Mouse (Mus musculus) ES-E14 (cell line): Measurements from ENCODE around the gene Gm42715. TPM values are rescaled to one million over a fixed set of nuclear protein-coding genes. Genes with fewer than 3 reads are reported as not detected.
"Not testable (repeated sequence)": the region's sequence is repeated elsewhere in the genome, so short reads cannot be mapped to it uniquely, and the experiment has no call there.

Experiments
- DNase-seq: peaks from one replicate; pipeline ENCODE4 v3.0.0-alpha.2; 2013; ENCODE audit warnings: low read depth, low spot score
- H3K27ac ChIP-seq: 2 replicates; pipeline ENCODE4 v1.5.1; 2012; ENCODE audit warnings: low read depth, mild to moderate bottlenecking, low read length, moderate library complexity, mixed read lengths; ENCODE audit not compliant: poor library complexity, insufficient read depth, severe bottlenecking
- H3K36me3 ChIP-seq: 2 replicates; pipeline ENCODE4 v1.6.1; 2012; ENCODE audit warnings: mild to moderate bottlenecking, low read length, moderate library complexity, mixed read lengths; ENCODE audit not compliant: control insufficient read depth, poor library complexity, insufficient read depth, severe bottlenecking
- H3K4me1 ChIP-seq, 2 experiments: fragments of 150-350 bp in 1 of 2; sonication (generic) in 1 of 2; 2 replicates each; pipeline ENCODE4 v1.6.1; 2012; ENCODE audit warnings: low read length in 2 of 2, mild to moderate bottlenecking in 1 of 2, mixed read lengths in 1 of 2; ENCODE audit not compliant: control insufficient read depth in 2 of 2, insufficient read depth in 2 of 2, poor library complexity in 1 of 2
- H3K4me3 ChIP-seq, 2 experiments: fragments of 150-350 bp in 1 of 2; sonication (generic) in 1 of 2; 2 replicates each; pipeline ENCODE4 v1.5.1; 2012; ENCODE audit warnings: low read length in 2 of 2, low read depth in 1 of 2, mild to moderate bottlenecking in 1 of 2, mixed read lengths in 1 of 2; ENCODE audit not compliant: insufficient read depth in 1 of 2, poor library complexity in 1 of 2, severe bottlenecking in 1 of 2
- H3K9ac ChIP-seq: 2 replicates; pipeline ENCODE4 v1.6.1; 2012; ENCODE audit warnings: low read depth, mild to moderate bottlenecking, low read length, mixed read lengths; ENCODE audit not compliant: poor library complexity, insufficient read depth, severe bottlenecking
- H3K9me3 ChIP-seq: fragments of 150-350 bp; sonication (generic); 2 replicates; pipeline ENCODE4 v1.6.1; 2012; ENCODE audit warnings: low read depth, mild to moderate bottlenecking, low read length; ENCODE audit not compliant: control insufficient read depth, insufficient read depth
- CHD2 ChIP-seq: IDR thresholded peaks from 2 replicates; pipeline ENCODE4 v1.6.1; 2014; ENCODE audit warnings: mild to moderate bottlenecking, low read depth, low read length, inconsistent platforms
- HCFC1 ChIP-seq: IDR thresholded peaks from 2 replicates; pipeline ENCODE4 v1.6.1; 2012; ENCODE audit warnings: low read length, inconsistent platforms, borderline replicate concordance; ENCODE audit not compliant: insufficient read depth
- MAFK ChIP-seq: IDR thresholded peaks from 2 replicates; pipeline ENCODE4 v1.6.1; 2014; ENCODE audit warnings: mild to moderate bottlenecking, low read depth, low read length, inconsistent platforms; ENCODE audit not compliant: insufficient read depth
- ZC3H11A ChIP-seq: IDR thresholded peaks from 2 replicates; pipeline ENCODE4 v1.6.1; 2012; ENCODE audit warnings: low read depth, mild to moderate bottlenecking, inconsistent platforms, low read length, borderline replicate concordance
- ZNF384 ChIP-seq: IDR thresholded peaks from 2 replicates; pipeline ENCODE4 v1.6.1; 2012; ENCODE audit warnings: low read depth, low read length, inconsistent platforms
- in situ Hi-C, 2 experiments: fragments of 600-800 bp; cut with MboI; formaldehyde crosslinking; loops; one replicate each; pipeline ENCODE4 v1.15.1; 2025; ENCODE audit warnings: low sequenced_read_pairs in 2 of 2, inconsistent platforms in 1 of 2; ENCODE audit not compliant: unreplicated experiment in 2 of 2
- total RNA-seq: library from RNA; depleted of rRNA; stranded (reverse); fragments of 300-350 nt; gene quantifications from 2 replicates; pipeline ENCODE4 v1.2.3, GENCODE M21; 2012

Gm42715 gene
- total RNA-seq, 1 experiment = 22.9 TPM

DNA sequence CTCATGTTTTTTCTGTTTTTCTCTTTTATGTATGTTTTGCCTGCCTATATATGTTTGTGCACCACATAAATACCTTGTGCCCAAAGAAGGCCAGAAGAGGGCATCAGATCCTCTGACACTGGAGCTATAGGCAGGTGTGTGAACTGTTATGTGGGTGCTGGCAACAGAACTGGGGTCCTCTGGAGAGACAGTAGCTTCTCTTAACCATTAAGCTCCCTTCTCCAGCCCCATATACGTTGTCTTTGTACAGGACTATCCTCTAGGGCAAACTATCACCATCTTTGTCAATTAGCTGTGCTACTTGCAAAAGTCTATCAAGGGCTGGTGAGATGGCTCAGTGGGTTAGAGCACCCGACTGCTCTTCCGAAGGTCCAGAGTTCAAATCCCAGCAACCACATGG lies 11.1 kb upstream of the Gm42715 start:
- in situ Hi-C loops = no loop called here
- H3K4me1 ChIP-seq = no peaks in the 10 kb centered on the region; a peak in 1 of 4 replicates
- H3K27ac ChIP-seq = no peak overlapping the region
- TF ChIP-seq ZC3H11A = no peak
- TF ChIP-seq MAFK = no peak
- no peak for TF ChIP-seq CHD2
- no peak for TF ChIP-seq ZNF384
- no peak for TF ChIP-seq HCFC1
- H3K36me3 ChIP-seq = no peaks in the 10 kb centered on the region
- H3K9me3 ChIP-seq = no peaks in the 10 kb centered on the region
- no peak for DNase-seq
- no peak overlapping the region for H3K4me3 ChIP-seq
- no peak overlapping the region for H3K9ac ChIP-seq

GRCm38 (mm10) chr7:127509830-127510229 lies 9.6 kb upstream of the Gm42715 start:
- H3K4me1 ChIP-seq, H3K9ac ChIP-seq, H3K4me3 ChIP-seq, in situ Hi-C loops, H3K27ac ChIP-seq, H3K9me3 ChIP-seq, DNase-seq, H3K36me3 ChIP-seq: not testable (repeated sequence)
- peak; percentile 66 for TF ChIP-seq MAFK

- H3K36me3 ChIP-seq = peaks cover 3% of the 10 kb centered on the region; the same call in 1 of the 2 replicates
- H3K9me3 ChIP-seq = no peaks in the 10 kb centered on the region
- DNase-seq = peak; percentile 28
- in situ Hi-C loops = no loop called here
- H3K4me3 ChIP-seq = peak overlapping the region; percentile 74 to 85
- TF ChIP-seq HCFC1 (no peak), ZC3H11A (no peak), ZNF384 (no peak), CHD2 (no peak), MAFK (no peak)
- peak overlapping the region; percentile 97; the same call in 1 of the 2 replicates for H3K9ac ChIP-seq
- peak overlapping the region; percentile 96; the same call in 1 of the 2 replicates for H3K27ac ChIP-seq
- H3K4me1 ChIP-seq = peaks cover 0 to 4% of the 10 kb centered on the region in 2 experiments; a peak in 3 of 4 replicates
Observed at GRCm38 (mm10) chr7:127511241-127511640, 8.1 kb upstream of the Gm42715 start.

GRCm38 (mm10) chr7:127511808-127512230 lies 7.6 kb upstream of the Gm42715 start, which contains the start of gene Srcap:
TSS of gene Srcap (plus strand) at chr7:127511983.
- peak within 1 kb of the TSS; percentile 97 for H3K9ac ChIP-seq
- in situ Hi-C loops = no loop called here
- peak; percentile 91 for DNase-seq
- H3K4me3 ChIP-seq = peak within 1 kb of the TSS; percentile 74 to 85
- TF ChIP-seq MAFK (no peak), CHD2 (peak; percentile 99), HCFC1 (peak; percentile 95)
- no peaks in the 10 kb centered on the region for H3K9me3 ChIP-seq
- H3K4me1 ChIP-seq = peaks cover 0 to 4% of the 10 kb centered on the region in 2 experiments; a peak in 3 of 4 replicates
- peaks cover 4% of the 10 kb centered on the region for H3K36me3 ChIP-seq
- H3K27ac ChIP-seq = peak within 1 kb of the TSS; percentile 96

- Histone ChIP-seq H3K9ac (peak overlapping the region; percentile 97), H3K4me1 (peaks cover 0 to 5% of the 10 kb centered on the region in 2 experiments; a peak in 3 of 4 replicates), H3K36me3 (peaks cover 9% of the 10 kb centered on the region), H3K27ac (peak overlapping the region; percentile 96), H3K4me3 (peak overlapping the region; percentile 74 to 85), H3K9me3 (no peaks in the 10 kb centered on the region)
- TF ChIP-seq MAFK = no peak
- DNase-seq = peak; percentile 80
- in situ Hi-C loops = no loop called here
Observed at GRCm38 (mm10) chr7:127512231-127513015, 7.0 kb upstream of the Gm42715 start.
